ENCODE assay signal across 28 mouse cellular contexts in genomic region chr7:110253861-110254260, GRCm38 (mm10). TPM values are rescaled to one million over a fixed set of nuclear protein-coding genes. Genes with fewer than 3 reads are reported as not detected.
DNase-seq lines count a peak whose midpoint lies in the region; ATAC-seq and TF ChIP-seq lines count a peak whose summit lies in the region.
"Had no signal": no experiment of that assay in that cellular context is flagged by ENCODE, and none has a peak within 500 bp of the region (broad histone marks: within the 10 kb centered on the region; RNA-seq: fewer than 3 reads in every experiment).

No protein-coding gene starts in this region.

- peak overlapping the region; percentile 17; the same call in 1 of the 2 replicates for H3K27ac ChIP-seq in heart, postnatal 0 days (ENCODE audit: low read depth)
- no peak overlapping the region for H3K27ac ChIP-seq in left cerebral cortex, adult 2 months
- H3K27ac ChIP-seq: embryonic facial prominence, embryonic 12.5 days; forebrain, embryonic 15.5 days; hindbrain, embryonic 13.5 days; limb, embryonic 13.5 days; lung, embryonic 15.5 days; midbrain, embryonic 15.5 days had no signal

- H3K27me3 ChIP-seq in heart, postnatal 0 days (ENCODE audit: control insufficient read depth, insufficient read depth, low read length): no peaks in the 10 kb centered on the region
- H3K27me3 ChIP-seq: embryonic facial prominence, embryonic 12.5 days; forebrain, embryonic 15.5 days; hindbrain, embryonic 13.5 days; limb, embryonic 13.5 days; lung, embryonic 15.5 days; megakaryocyte, embryonic 14.5 days; midbrain, embryonic 15.5 days had no signal

- intact Hi-C loops in heart, postnatal 36 days (cut with DNase I): no loop called here
- intact Hi-C loops in left cerebral cortex, adult 2 months (cut with DNase I): no loop called here

- no peak overlapping the region for H3K4me3 ChIP-seq in heart, postnatal 0 days (ENCODE audit: low read depth, low read length)
- H3K4me3 ChIP-seq in left cerebral cortex, adult 2 months: no peak overlapping the region
- H3K4me3 ChIP-seq: embryonic facial prominence, embryonic 12.5 days; forebrain, embryonic 15.5 days; hindbrain, embryonic 13.5 days; limb, embryonic 13.5 days; lung, embryonic 15.5 days; megakaryocyte, embryonic 14.5 days; midbrain, embryonic 15.5 days had no signal

- whole genome bisulfite sequencing in heart, postnatal 0 days: 35% methylated on average over 2 of the region's 2 CpGs

- H3K9me3 ChIP-seq in heart, postnatal 0 days (replicated peaks; ENCODE audit: control insufficient read depth, low read length): no peaks in the 10 kb centered on the region
- H3K9me3 ChIP-seq: embryonic facial prominence, embryonic 12.5 days; forebrain, embryonic 15.5 days; hindbrain, embryonic 13.5 days; limb, embryonic 13.5 days; lung, embryonic 15.5 days; megakaryocyte, embryonic 14.5 days had no signal

- no peak for TF ChIP-seq CTCF in heart, postnatal 0 days (IDR thresholded peaks at IDR 0.05; ENCODE audit: low read depth)
- no peak for TF ChIP-seq CTCF in left cerebral cortex, adult 2 months (IDR thresholded peaks at IDR 0.05)

- H3K4me2 ChIP-seq in heart, postnatal 0 days (ENCODE audit: low read depth, low read length): no peak overlapping the region
- H3K4me2 ChIP-seq: embryonic facial prominence, embryonic 12.5 days; forebrain, embryonic 15.5 days; hindbrain, embryonic 13.5 days; limb, embryonic 13.5 days; liver, embryonic 11.5 days; lung, embryonic 15.5 days; midbrain, embryonic 15.5 days had no signal

- TF ChIP-seq EP300 in heart, postnatal 0 days (IDR thresholded peaks at IDR 0.05; ENCODE audit: low read depth): no peak

- peaks cover 21% of the 10 kb centered on the region for H3K36me3 ChIP-seq in heart, postnatal 0 days (replicated peaks; ENCODE audit: control insufficient read depth, insufficient read depth, low read length)
- H3K36me3 ChIP-seq: forebrain, embryonic 15.5 days; lung, embryonic 15.5 days; midbrain, embryonic 15.5 days had no signal

- DNase-seq in heart, adult 11 months: peak; percentile 78
- DNase-seq in heart, postnatal 36 days: no peak
- DNase-seq in heart, postnatal 0 days (ENCODE audit: low spot score): no peak
- no peak for DNase-seq in heart, postnatal 4 days
- DNase-seq in T-cell, adult 2 months (ENCODE audit: low spot score): peak; percentile 33
- no peak for DNase-seq in left cerebral cortex, adult 2 months (ENCODE audit: extremely low spot score in 1 of 2, low spot score in 2 of 2)
- no peak for DNase-seq in adrenal gland, adult 8-10 months
- DNase-seq: adrenal gland, postnatal 10 days; cerebellum, adult 9-10 months; cerebellum, postnatal 36 days; gastrocnemius, postnatal 25 days; heart, adult 18-20 months; heart, postnatal 14 days; kidney, adult 11 months; kidney, postnatal 14 days; lung, postnatal 36 days; right cerebral cortex, postnatal 25 days; thymus, adult 18-20 months; thymus, postnatal 4 days had no signal

- ATAC-seq in heart, postnatal 0 days (ENCODE audit: insufficient read depth, low read depth): no peak
- peak; percentile 75 for ATAC-seq in megakaryocyte-erythroid progenitor cell, adult 5-6 weeks (replicated peaks; ENCODE audit: low FRiP score, low TSS enrichment, poor library complexity, severe bottlenecking)
- ATAC-seq: forebrain, embryonic 15.5 days; midbrain, embryonic 15.5 days had no signal

- 0 out of 2 replicates have a peak, but pooled peaks cover 2% of the 10 kb centered on the region for H3K4me1 ChIP-seq in heart, postnatal 0 days (ENCODE audit: control insufficient read depth, insufficient read depth)
- H3K4me1 ChIP-seq: embryonic facial prominence, embryonic 12.5 days; forebrain, embryonic 15.5 days; hindbrain, embryonic 13.5 days; limb, embryonic 13.5 days; midbrain, embryonic 15.5 days had no signal

- no peak overlapping the region for H3K9ac ChIP-seq in heart, postnatal 0 days (replicated peaks; ENCODE audit: low read depth, low read length)
- H3K9ac ChIP-seq: embryonic facial prominence, embryonic 12.5 days; forebrain, embryonic 15.5 days; hindbrain, embryonic 13.5 days; limb, embryonic 13.5 days; lung, embryonic 15.5 days; midbrain, embryonic 15.5 days had no signal

RNA-seq across cellular contexts. Expression of gene Swap70, which starts 32.4 kb away (rescaled TPM):
- total RNA-seq in heart, postnatal 36 days (2021): 10 to 100 TPM; 12.9 to 15.3 TPM
- total RNA-seq in heart, postnatal 0 days (2014; rRNA removed; ENCODE audit: low replicate concordance): 16.5 and 16.9 TPM in 2 replicates
- polyA plus RNA-seq in heart, postnatal 0 days (2015; fragmentation: Nextera tagmentation; extraction: Ambion mirVana): 11.8 and 12.9 TPM in 2 replicates
- total RNA-seq in heart, postnatal 4 days (2021): 10 to 100 TPM; 23.2 to 24.1 TPM
- total RNA-seq in megakaryocyte-erythroid progenitor cell, adult 5-6 weeks (2014; fragmentation: Nextera tagmentation): 18.6 and 21.5 TPM in 2 replicates
- 38.6 and 41.5 TPM in 2 replicates for total RNA-seq in megakaryocyte-erythroid progenitor cell, adult 5-6 weeks (2017)
- 10 to 100 TPM; 11.6 to 12.2 TPM for total RNA-seq in left cerebral cortex, adult 2 months (2021)
- total RNA-seq in adrenal gland, adult 8-10 months (2022): 10 to 100 TPM; 16.0 to 28.7 (median 21.2) TPM

Comparison
In these comparisons a context has a peak if more than half of its experiments do, and no peak if none do; other contexts are left out.
1. DNase-seq: peak in heart, adult 11 months (single experiment) and T-cell, adult 2 months (single experiment); none in heart, postnatal 36 days (0 of 2), heart, postnatal 0 days (single experiment), heart, postnatal 4 days (single experiment), left cerebral cortex, adult 2 months (0 of 2) and adrenal gland, adult 8-10 months (single experiment).